Comparison of ENCODE assay signal across 21 mouse cellular contexts in the genomic region with DNA sequence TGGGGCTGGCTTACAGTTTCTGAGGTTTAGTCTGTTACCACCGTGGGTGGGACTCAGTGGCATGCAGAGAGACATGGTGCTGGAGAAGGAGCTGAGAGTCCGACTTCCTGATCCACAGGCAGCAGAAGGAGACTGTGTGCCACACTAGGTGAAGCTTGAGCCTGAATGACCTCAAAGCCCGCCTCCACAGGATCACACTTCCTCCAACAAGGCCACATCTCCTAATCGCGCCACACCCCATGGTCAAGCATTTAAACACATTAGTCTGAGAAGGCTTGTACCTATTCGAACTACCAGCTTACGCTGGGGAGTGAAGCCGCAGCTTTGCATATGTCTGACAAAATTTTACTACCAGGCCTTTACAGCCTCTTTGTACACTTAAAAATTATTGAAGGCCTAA. TPM values are rescaled to one million over a fixed set of nuclear protein-coding genes. Genes with fewer than 3 reads are reported as not detected.
"Had no signal": no experiment of that assay in that cellular context is flagged by ENCODE, and none has a peak within 500 bp of the region (broad histone marks: within the 10 kb centered on the region; RNA-seq: fewer than 3 reads in every experiment).

No protein-coding gene starts in this region.

- H3K4me3 ChIP-seq: limb, embryonic 13.5 days; midbrain, embryonic 13.5 days; myocyte; neural tube, embryonic 15.5 days had no signal

- H3K9me3 ChIP-seq: limb, embryonic 13.5 days; midbrain, embryonic 13.5 days; neural tube, embryonic 15.5 days had no signal

- H3K4me2 ChIP-seq: limb, embryonic 13.5 days; lung, embryonic 14.5 days; midbrain, embryonic 13.5 days; neural tube, embryonic 15.5 days had no signal

- H3K27ac ChIP-seq: limb, embryonic 13.5 days; liver, embryonic 14.5 days; midbrain, embryonic 13.5 days; neural tube, embryonic 15.5 days had no signal

- H3K9ac ChIP-seq: limb, embryonic 13.5 days; liver, embryonic 14.5 days; lung, embryonic 14.5 days; midbrain, embryonic 13.5 days; neural tube, embryonic 15.5 days had no signal

- ATAC-seq: intestine, postnatal 0 days; midbrain, embryonic 13.5 days had no signal

- DNase-seq: kidney, adult 8-10 months; kidney, postnatal 25 days; layer of hippocampus, postnatal 36 days; lung, embryonic 14.5 days; right cerebral cortex, adult 18-20 months; right cerebral cortex, postnatal 25 days; thymus, adult 2 months; thymus, postnatal 25 days had no signal

- H3K27me3 ChIP-seq: limb, embryonic 13.5 days; midbrain, embryonic 13.5 days; neural tube, embryonic 15.5 days had no signal

RNA-seq across cellular contexts. Expression of a gene that starts 58.6 kb away (rescaled TPM):
- total RNA-seq: layer of hippocampus, postnatal 36 days; left cerebral cortex, adult 8-10 months; left cerebral cortex, postnatal 25 days; liver, adult 2 months had no signal
- polyA plus RNA-seq: intestine, postnatal 0 days; liver, adult 2 months; lung, embryonic 14.5 days; midbrain, embryonic 13.5 days; myocyte; neural tube, embryonic 11.5 days; neural tube, embryonic 15.5 days; small intestine, adult 2 months; stomach, embryonic 14.5 days; thymus, adult 2 months; urinary bladder, adult 2 months had no signal
